ENCODE assay signal across 8 mouse cellular contexts in genomic region chr10:53581087-53581486, GRCm38 (mm10). TPM values are rescaled to one million over a fixed set of nuclear protein-coding genes. Genes with fewer than 3 reads are reported as not detected.
DNase-seq lines count a peak whose midpoint lies in the region; ATAC-seq and TF ChIP-seq lines count a peak whose summit lies in the region.

No protein-coding gene starts in this region.

- peak overlapping the region; percentile 87 for H3K4me2 ChIP-seq in heart, embryonic 11.5 days
- H3K4me2 ChIP-seq in forebrain, embryonic 13.5 days, result peak overlapping the region; percentile 65
- peak overlapping the region; percentile 65 for H3K4me2 ChIP-seq in liver, embryonic 13.5 days

- no peak overlapping the region for H3K27ac ChIP-seq in heart, embryonic 11.5 days (ENCODE audit: low read depth, low read length)
- H3K27ac ChIP-seq in ES-E14 (ENCODE audit: insufficient read depth, low read depth, low read length, poor library complexity, severe bottlenecking), result no peak overlapping the region
- no peak overlapping the region for H3K27ac ChIP-seq in forebrain, embryonic 13.5 days
- H3K27ac ChIP-seq in liver, embryonic 13.5 days, result no peak overlapping the region

- peak overlapping the region; percentile 69 for H3K9ac ChIP-seq in heart, embryonic 11.5 days (ENCODE audit: low read depth, low read length)
- peak overlapping the region; percentile 70 for H3K9ac ChIP-seq in ES-E14 (ENCODE audit: insufficient read depth, low read depth, low read length, poor library complexity, severe bottlenecking)
- H3K9ac ChIP-seq in forebrain, embryonic 13.5 days, result peak overlapping the region; percentile 55
- H3K9ac ChIP-seq in liver, embryonic 13.5 days, result no peak overlapping the region

- WGBS in heart, embryonic 11.5 days (ENCODE audit: insufficient replicate concordance), result 11% methylated on average over 11 of the region's 12 CpGs
- WGBS in forebrain, embryonic 13.5 days, result 22% methylated on average over 7 of the region's 12 CpGs
- 41% methylated on average over 10 of the region's 12 CpGs for WGBS in liver, embryonic 13.5 days (ENCODE audit: insufficient replicate concordance)

- H3K4me3 ChIP-seq in heart, embryonic 11.5 days (ENCODE audit: low read depth, low read length), result peak overlapping the region; percentile 54
- peak overlapping the region; percentile 56 to 89 for H3K4me3 ChIP-seq in ES-E14 (ENCODE audit: insufficient read depth in 1 of 2, low read depth in 1 of 2, low read length in 2 of 2, poor library complexity in 1 of 2, severe bottlenecking in 1 of 2)
- peak overlapping the region; percentile 30 for H3K4me3 ChIP-seq in forebrain, embryonic 13.5 days
- peak overlapping the region; percentile 43 for H3K4me3 ChIP-seq in liver, embryonic 13.5 days (replicated peaks)

- no peaks in the 10 kb centered on the region for H3K36me3 ChIP-seq in heart, embryonic 11.5 days (ENCODE audit: control insufficient read depth, insufficient read depth, low read length)
- H3K36me3 ChIP-seq in ES-E14 (ENCODE audit: control insufficient read depth, insufficient read depth, low read length, poor library complexity, severe bottlenecking), result no peaks in the 10 kb centered on the region
- no peaks in the 10 kb centered on the region for H3K36me3 ChIP-seq in forebrain, embryonic 13.5 days (ENCODE audit: poor library complexity, severe bottlenecking)
- no peaks in the 10 kb centered on the region for H3K36me3 ChIP-seq in liver, embryonic 13.5 days

- H3K9me3 ChIP-seq in heart, embryonic 11.5 days (replicated peaks; ENCODE audit: control insufficient read depth, low read length), result no peaks in the 10 kb centered on the region
- no peaks in the 10 kb centered on the region for H3K9me3 ChIP-seq in ES-E14 (ENCODE audit: control insufficient read depth, insufficient read depth, low read depth, low read length)
- H3K9me3 ChIP-seq in forebrain, embryonic 13.5 days (replicated peaks), result no peaks in the 10 kb centered on the region
- H3K9me3 ChIP-seq in liver, embryonic 13.5 days (replicated peaks), result no peaks in the 10 kb centered on the region

- H3K27me3 ChIP-seq in heart, embryonic 11.5 days (ENCODE audit: control insufficient read depth, insufficient read depth, low read length), result no peaks in the 10 kb centered on the region
- H3K27me3 ChIP-seq in forebrain, embryonic 13.5 days, result no peaks in the 10 kb centered on the region
- no peaks in the 10 kb centered on the region for H3K27me3 ChIP-seq in liver, embryonic 13.5 days

- in situ Hi-C loops in ES-E14 (cut with MboI; ENCODE audit: low sequenced_read_pairs in 2 of 2, unreplicated experiment in 2 of 2), result no loop called here

- no peak for DNase-seq in heart, postnatal 25 days (ENCODE audit: low spot score)
- no peak for DNase-seq in ES-E14 (ENCODE audit: low read depth, low spot score)
- no peak for DNase-seq in liver, embryonic 13.5 days
- DNase-seq in spleen, adult 12 weeks (ENCODE audit: low spot score), result no peak
- DNase-seq in natural killer cell, adult 2 months (ENCODE audit: low spot score in 2 of 2), result no peak

- peak; percentile 47; the same call in 1 of the 2 replicates for ATAC-seq in heart, embryonic 11.5 days (replicated peaks; ENCODE audit: insufficient number of reproducible peaks, low FRiP score, low TSS enrichment)
- ATAC-seq in forebrain, embryonic 13.5 days, result peak; percentile 71
- ATAC-seq in liver, embryonic 13.5 days (ENCODE audit: low read depth), result peak; percentile 45; the same call in 1 of the 2 replicates
- ATAC-seq in monocyte, adult 5-6 weeks (replicated peaks; ENCODE audit: insufficient number of reproducible peaks, low FRiP score, low TSS enrichment, poor library complexity, severe bottlenecking), result no peak

- intact Hi-C loops in heart, postnatal 25 days (cut with DNase I), result no loop called here

- peaks cover 7% of the 10 kb centered on the region for H3K4me1 ChIP-seq in heart, embryonic 11.5 days (ENCODE audit: control insufficient read depth, insufficient read depth, low read length)
- H3K4me1 ChIP-seq in ES-E14 (ENCODE audit: control insufficient read depth in 2 of 2, insufficient read depth in 2 of 2, low read length in 2 of 2, poor library complexity in 1 of 2), result peaks cover 0 to 5% of the 10 kb centered on the region in 2 experiments; a peak in 2 of 4 replicates
- H3K4me1 ChIP-seq in forebrain, embryonic 13.5 days, result peaks cover 13% of the 10 kb centered on the region
- H3K4me1 ChIP-seq in liver, embryonic 13.5 days (replicated peaks), result peaks cover 6% of the 10 kb centered on the region

TF ChIP-seq in ES-E14, 5 proteins besides CTCF, POLR2A, EP300 and RAD21:
- no peak for TF ChIP-seq CHD2 (IDR thresholded peaks at IDR 0.05; ENCODE audit: low read depth, low read length)
- TF ChIP-seq MAFK (IDR thresholded peaks at IDR 0.05; ENCODE audit: insufficient read depth, low read depth, low read length), result no peak
- TF ChIP-seq ZNF384 (IDR thresholded peaks at IDR 0.05; ENCODE audit: low read depth, low read length), result no peak
- no peak for TF ChIP-seq HCFC1 (IDR thresholded peaks at IDR 0.05; ENCODE audit: borderline replicate concordance, insufficient read depth, low read length)
- TF ChIP-seq ZC3H11A (IDR thresholded peaks at IDR 0.05; ENCODE audit: borderline replicate concordance, low read depth, low read length), result no peak

RNA-seq across cellular contexts. Expression of gene Asf1a, which starts 15.5 kb away (rescaled TPM):
- 84.0 and 88.8 TPM in 2 replicates for polyA plus RNA-seq in heart, embryonic 11.5 days (2014; fragmentation: Nextera tagmentation; extraction: Ambion mirVana)
- 10 to 100 TPM; 28.5 to 30.7 TPM for total RNA-seq in heart, postnatal 25 days (2021)
- total RNA-seq in ES-E14 (2012; rRNA removed), result 42.3 and 64.7 TPM in 2 replicates
- 135 and 148 TPM in 2 replicates for polyA plus RNA-seq in forebrain, embryonic 13.5 days (2015; fragmentation: Nextera tagmentation; extraction: Ambion mirVana)
- polyA plus RNA-seq in liver, embryonic 13.5 days (2015; fragmentation: Nextera tagmentation; extraction: Ambion mirVana), result 120 and 132 TPM in 2 replicates
- 20.2 to 27.3 TPM (median 24.3 TPM) in 3 replicates for total RNA-seq in monocyte, adult 5-6 weeks (2017)

RNA-seq across cellular contexts. Expression of gene Mcm9, which starts 49.2 kb away (rescaled TPM):
- 11.2 and 11.4 TPM in 2 replicates for polyA plus RNA-seq in heart, embryonic 11.5 days (2014; fragmentation: Nextera tagmentation; extraction: Ambion mirVana)
- 1 to 10 TPM; 2.6 TPM for total RNA-seq in heart, postnatal 25 days (2021)
- total RNA-seq in ES-E14 (2012; rRNA removed), result 14.9 and 18.3 TPM in 2 replicates
- polyA plus RNA-seq in forebrain, embryonic 13.5 days (2015; fragmentation: Nextera tagmentation; extraction: Ambion mirVana), result 13.5 and 14.5 TPM in 2 replicates
- polyA plus RNA-seq in liver, embryonic 13.5 days (2015; fragmentation: Nextera tagmentation; extraction: Ambion mirVana), result 6.4 and 6.6 TPM in 2 replicates
- 21.5 to 39.5 TPM (median 37.9 TPM) in 3 replicates for total RNA-seq in monocyte, adult 5-6 weeks (2017)
